ENCODE assay signal across 24 mouse cellular contexts in genomic region chr19:58275281-58275680, GRCm38 (mm10).
DNase-seq lines count a peak whose midpoint lies in the region; ATAC-seq and TF ChIP-seq lines count a peak whose summit lies in the region.
"Had no signal": no experiment of that assay in that cellular context is flagged by ENCODE, and none has a peak within 500 bp of the region (broad histone marks: within the 10 kb centered on the region; RNA-seq: fewer than 3 reads in every experiment).

No protein-coding gene starts in this region.

- TF ChIP-seq CTCF in forebrain, postnatal 0 days (IDR thresholded peaks at IDR 0.05; ENCODE audit: low read depth), result no peak
- no peak for TF ChIP-seq CTCF in midbrain, postnatal 0 days (IDR thresholded peaks at IDR 0.05)
- TF ChIP-seq CTCF in brain, embryonic 14.5 days (IDR thresholded peaks at IDR 0.05; ENCODE audit: borderline replicate concordance, extremely low read depth, insufficient read depth, insufficient read length), result no peak

- 66% methylated on average over 9 of the region's 9 CpGs for WGBS in forebrain, postnatal 0 days
- WGBS in forebrain, embryonic 16.5 days, result 71% methylated on average over 9 of the region's 9 CpGs
- WGBS in midbrain, postnatal 0 days, result 63% methylated on average over 9 of the region's 9 CpGs
- 74% methylated on average over 9 of the region's 9 CpGs for WGBS in midbrain, embryonic 15.5 days

- no peaks in the 10 kb centered on the region for H3K4me1 ChIP-seq in forebrain, postnatal 0 days (ENCODE audit: insufficient read depth)
- peaks cover 3% of the 10 kb centered on the region; the same call in 1 of the 2 replicates for H3K4me1 ChIP-seq in forebrain, embryonic 16.5 days (replicated peaks; ENCODE audit: control insufficient read depth, insufficient read depth, low read length)
- peaks cover 4% of the 10 kb centered on the region; the same call in 1 of the 2 replicates for H3K4me1 ChIP-seq in midbrain, postnatal 0 days (ENCODE audit: insufficient read depth, low read length)
- no peaks in the 10 kb centered on the region for H3K4me1 ChIP-seq in midbrain, embryonic 15.5 days
- H3K4me1 ChIP-seq: forebrain, embryonic 12.5 days; heart, embryonic 15.5 days; hindbrain, embryonic 10.5 days; midbrain, embryonic 12.5 days had no signal

- no peak overlapping the region for H3K4me2 ChIP-seq in forebrain, postnatal 0 days (ENCODE audit: low read depth)
- H3K4me2 ChIP-seq in forebrain, embryonic 16.5 days (ENCODE audit: low read length), result no peak overlapping the region
- no peak overlapping the region for H3K4me2 ChIP-seq in midbrain, postnatal 0 days (ENCODE audit: low read depth, low read length, poor library complexity, severe bottlenecking)
- H3K4me2 ChIP-seq in midbrain, embryonic 15.5 days, result no peak overlapping the region
- H3K4me2 ChIP-seq: forebrain, embryonic 12.5 days; heart, embryonic 15.5 days; liver, embryonic 11.5 days; midbrain, embryonic 12.5 days; neural tube, embryonic 15.5 days had no signal

- no peak overlapping the region for H3K9ac ChIP-seq in forebrain, postnatal 0 days
- H3K9ac ChIP-seq in forebrain, embryonic 16.5 days (replicated peaks; ENCODE audit: low read depth, low read length), result no peak overlapping the region
- H3K9ac ChIP-seq in midbrain, postnatal 0 days (replicated peaks; ENCODE audit: low read length, poor library complexity, severe bottlenecking), result no peak overlapping the region
- no peak overlapping the region for H3K9ac ChIP-seq in midbrain, embryonic 15.5 days
- H3K9ac ChIP-seq: forebrain, embryonic 12.5 days; heart, embryonic 15.5 days; midbrain, embryonic 12.5 days; neural tube, embryonic 15.5 days had no signal

- TF ChIP-seq POLR2A in brain, embryonic 14.5 days (IDR thresholded peaks at IDR 0.05; ENCODE audit: borderline replicate concordance, extremely low read depth, insufficient read depth, insufficient read length, poor library complexity, severe bottlenecking), result no peak

- H3K36me3 ChIP-seq in forebrain, postnatal 0 days (ENCODE audit: insufficient read depth), result no peaks in the 10 kb centered on the region
- H3K36me3 ChIP-seq in forebrain, embryonic 16.5 days (ENCODE audit: control insufficient read depth, insufficient read depth), result no peaks in the 10 kb centered on the region
- no peaks in the 10 kb centered on the region for H3K36me3 ChIP-seq in midbrain, postnatal 0 days (ENCODE audit: insufficient read depth, low read length)
- no peaks in the 10 kb centered on the region for H3K36me3 ChIP-seq in midbrain, embryonic 15.5 days (replicated peaks)
- H3K36me3 ChIP-seq: forebrain, embryonic 12.5 days; heart, embryonic 15.5 days; hindbrain, embryonic 10.5 days; limb, embryonic 10.5 days; midbrain, embryonic 12.5 days; neural tube, embryonic 15.5 days had no signal

- peak; percentile 65; the same call in 1 of the 2 replicates for ATAC-seq in forebrain, postnatal 0 days
- no peak for ATAC-seq in forebrain, embryonic 16.5 days
- ATAC-seq in midbrain, postnatal 0 days (ENCODE audit: low FRiP score), result no peak
- no peak for ATAC-seq in midbrain, embryonic 15.5 days (replicated peaks)
- ATAC-seq: intestine, embryonic 16.5 days had no signal

- no peaks in the 10 kb centered on the region for H3K9me3 ChIP-seq in forebrain, postnatal 0 days (ENCODE audit: low read length)
- no peaks in the 10 kb centered on the region for H3K9me3 ChIP-seq in forebrain, embryonic 16.5 days (ENCODE audit: control insufficient read depth, low read length)
- no peaks in the 10 kb centered on the region for H3K9me3 ChIP-seq in midbrain, postnatal 0 days (ENCODE audit: low read length)
- H3K9me3 ChIP-seq in midbrain, embryonic 15.5 days, result no peaks in the 10 kb centered on the region
- H3K9me3 ChIP-seq: forebrain, embryonic 12.5 days; heart, embryonic 15.5 days; hindbrain, embryonic 10.5 days; limb, embryonic 10.5 days; midbrain, embryonic 12.5 days; neural tube, embryonic 15.5 days had no signal

- H3K27ac ChIP-seq in forebrain, postnatal 0 days (ENCODE audit: low read depth, low read length), result no peak overlapping the region
- no peak overlapping the region for H3K27ac ChIP-seq in forebrain, embryonic 16.5 days (ENCODE audit: low read length)
- no peak overlapping the region for H3K27ac ChIP-seq in midbrain, postnatal 0 days (ENCODE audit: low read depth, low read length)
- H3K27ac ChIP-seq in midbrain, embryonic 15.5 days, result no peak overlapping the region
- H3K27ac ChIP-seq: forebrain, embryonic 12.5 days; heart, adult 2 months; heart, embryonic 15.5 days; hindbrain, embryonic 10.5 days; left cerebral cortex, adult 2 months; limb, embryonic 10.5 days; macrophage; midbrain, embryonic 12.5 days; neural tube, embryonic 15.5 days had no signal

- H3K27me3 ChIP-seq in forebrain, postnatal 0 days (ENCODE audit: insufficient read depth, low read length), result no peaks in the 10 kb centered on the region
- H3K27me3 ChIP-seq in forebrain, embryonic 16.5 days (replicated peaks; ENCODE audit: control insufficient read depth, insufficient read depth, low read length), result no peaks in the 10 kb centered on the region; the same call in 1 of the 2 replicates
- no peaks in the 10 kb centered on the region for H3K27me3 ChIP-seq in midbrain, postnatal 0 days (ENCODE audit: insufficient read depth, low read length)
- no peaks in the 10 kb centered on the region for H3K27me3 ChIP-seq in midbrain, embryonic 15.5 days (replicated peaks)
- H3K27me3 ChIP-seq: forebrain, embryonic 12.5 days; heart, embryonic 15.5 days; midbrain, embryonic 12.5 days; neural tube, embryonic 15.5 days had no signal

- H3K4me3 ChIP-seq in forebrain, postnatal 0 days (ENCODE audit: low read depth, low read length), result no peak overlapping the region
- H3K4me3 ChIP-seq in forebrain, embryonic 16.5 days (replicated peaks; ENCODE audit: low read length), result no peak overlapping the region
- no peak overlapping the region for H3K4me3 ChIP-seq in midbrain, postnatal 0 days (ENCODE audit: low read depth, low read length)
- H3K4me3 ChIP-seq in midbrain, embryonic 15.5 days, result no peak overlapping the region
- H3K4me3 ChIP-seq: forebrain, embryonic 12.5 days; heart, adult 2 months; heart, embryonic 15.5 days; hindbrain, embryonic 10.5 days; left cerebral cortex, adult 2 months; limb, embryonic 10.5 days; midbrain, embryonic 12.5 days; neural tube, embryonic 15.5 days had no signal

- DNase-seq in forebrain, postnatal 0 days, result peak; percentile 17
- DNase-seq in midbrain, postnatal 0 days (ENCODE audit: low spot score), result peak; percentile 31
- DNase-seq in adrenal gland, adult 2 months, result peak; percentile 41
- peak; percentile 23 for DNase-seq in brain, embryonic 14.5 days (ENCODE audit: low read depth)
- no peak for DNase-seq in left cerebral cortex, adult 11 months (ENCODE audit: low spot score)
- DNase-seq in spleen, postnatal 10 days (ENCODE audit: low spot score in 2 of 2), result no peak
- DNase-seq: cerebellum, adult 8-10 months; gastrocnemius, postnatal 14 days; heart, adult 2 months; kidney, postnatal 36 days; lung, adult 2 months; thymus, adult 2 months had no signal

Comparison
In these comparisons a context has a peak if more than half of its experiments do, and no peak if none do; other contexts are left out.
1. DNase-seq: peak in forebrain, postnatal 0 days (single experiment), midbrain, postnatal 0 days (single experiment), adrenal gland, adult 2 months (single experiment) and brain, embryonic 14.5 days (single experiment); none in left cerebral cortex, adult 11 months (single experiment) and spleen, postnatal 10 days (0 of 2).